Mouse (Mus musculus) midbrain, embryonic 12.5 days (tissue): Measurements from ENCODE around the gene Ermard. TPM values are rescaled to one million over a fixed set of nuclear protein-coding genes. Genes with fewer than 3 reads are reported as not detected.
"Not testable (repeated sequence)": the region's sequence is repeated elsewhere in the genome, so short reads cannot be mapped to it uniquely, and the experiment has no call there.

Experiments used
- ATAC-seq: fragments of 200-750 bp; cut with Nextera tagmentation; 2 replicates; pipeline ENCODE4 v1.8.0; 2017; ENCODE audit warnings: low read depth, moderate TSS enrichment, moderate library complexity; ENCODE audit not compliant: low FRiP score
- H3K27ac ChIP-seq: fragments of 300-500 bp; sonication (generic); replicated peaks from 2 replicates; pipeline ENCODE4 v1.5.1; 2016; ENCODE audit warnings: mild to moderate bottlenecking
- H3K27me3 ChIP-seq: fragments of 300-500 bp; sonication (generic); 2 replicates; pipeline ENCODE4 v1.6.1; 2016; ENCODE audit warnings: mild to moderate bottlenecking
- H3K36me3 ChIP-seq: fragments of 300-500 bp; sonication (generic); 2 replicates; pipeline ENCODE4 v1.6.1; 2016
- H3K4me1 ChIP-seq: fragments of 300-500 bp; sonication (generic); 2 replicates; pipeline ENCODE4 v1.6.1; 2016
- H3K4me2 ChIP-seq: fragments of 300-500 bp; sonication (generic); replicated peaks from 2 replicates; pipeline ENCODE4 v1.6.1; 2016; ENCODE audit warnings: mild to moderate bottlenecking, moderate library complexity
- H3K4me3 ChIP-seq: fragments of 300-500 bp; sonication (generic); 2 replicates; pipeline ENCODE4 v1.5.1; 2016; ENCODE audit warnings: mild to moderate bottlenecking
- H3K9ac ChIP-seq: fragments of 300-500 bp; sonication (generic); replicated peaks from 2 replicates; pipeline ENCODE4 v1.6.1; 2016; ENCODE audit warnings: mild to moderate bottlenecking, moderate library complexity
- H3K9me3 ChIP-seq: fragments of 300-500 bp; sonication (generic); 2 replicates; pipeline ENCODE4 v1.6.1; 2016; ENCODE audit warnings: mild to moderate bottlenecking
- WGBS: fragments of 180-500 bp; shearing (Covaris S2); methylation state at CpG from one replicate; pipeline ENCODE4 v1.1.7; 2016; 5-methylcytosine and 5-hydroxymethylcytosine counted together
- polyA plus RNA-seq: library from polyadenylated mRNA; unstranded; fragments of >200 nt; fragmentation: Nextera tagmentation; extraction: Ambion mirVana; gene quantifications from 2 replicates; pipeline ENCODE4 v1.2.1, GENCODE M21; 2016

Gene Ermard
- polyA plus RNA-seq, result 111 and 115 TPM in 2 replicates

- ATAC-seq, result peak; percentile 98
- not testable (repeated sequence) for H3K27ac ChIP-seq, H3K4me2 ChIP-seq, H3K27me3 ChIP-seq, H3K9ac ChIP-seq, H3K4me1 ChIP-seq, H3K36me3 ChIP-seq, H3K9me3 ChIP-seq
- H3K4me3 ChIP-seq, result 0 out of 2 replicates have a peak within 1 kb of the TSS, but pooled peaks have one; percentile 25
- 1% methylated on average over 16 of the region's 56 CpGs for WGBS
Measured at GRCm38 (mm10) chr17:15041175-15041729, at the start of gene Ermard, which contains the start of the genes Tcte3 and Gm3448. Gene Ermard (plus strand): TSS chr17:15041208. Gene Tcte3 (minus strand): TSS chr17:15041488. Gene Gm3448 (minus strand): TSS chr17:15041537.

GRCm38 (mm10) chr17:14992522-14993138, 48.4 kb upstream of the Ermard start:
- H3K27me3 ChIP-seq, H3K9me3 ChIP-seq: not testable (repeated sequence)

GRCm38 (mm10) chr17:14993139-14993832, 47.7 kb upstream of the Ermard start:
- H3K4me1 ChIP-seq, H3K9ac ChIP-seq, H3K4me3 ChIP-seq, H3K27ac ChIP-seq, H3K36me3 ChIP-seq, H3K9me3 ChIP-seq, H3K27me3 ChIP-seq, H3K4me2 ChIP-seq: not testable (repeated sequence)
- no CpG with 5 or more reads among the region's 47 CpGs for WGBS
- peak; percentile 93 for ATAC-seq

More at GRCm38 (mm10) chr17:14992522-14993138, 48.4 kb upstream of the Ermard start:
- WGBS, result no CpG with 5 or more reads among the region's 98 CpGs
- not testable (repeated sequence) for H3K4me3 ChIP-seq, ATAC-seq, H3K4me2 ChIP-seq, H3K27ac ChIP-seq, H3K36me3 ChIP-seq, H3K4me1 ChIP-seq, H3K9ac ChIP-seq

- H3K36me3 ChIP-seq, H3K9ac ChIP-seq, H3K4me2 ChIP-seq, H3K27me3 ChIP-seq, H3K27ac ChIP-seq, H3K4me3 ChIP-seq, ATAC-seq, H3K9me3 ChIP-seq, H3K4me1 ChIP-seq: not testable (repeated sequence)
- WGBS, result no CpG with 5 or more reads among the region's 5 CpGs
Measured at GRCm38 (mm10) chr17:14994140-14994539, 46.9 kb upstream of the Ermard start.

- ATAC-seq, H3K27me3 ChIP-seq, H3K9ac ChIP-seq, H3K4me3 ChIP-seq, H3K27ac ChIP-seq, H3K36me3 ChIP-seq, H3K4me2 ChIP-seq, H3K4me1 ChIP-seq, H3K9me3 ChIP-seq: not testable (repeated sequence)
- no CpG with 5 or more reads among the region's 4 CpGs for WGBS
Measured at GRCm38 (mm10) chr17:15000047-15000446, 41.0 kb upstream of the Ermard start.

- not testable (repeated sequence) for H3K9me3 ChIP-seq, H3K36me3 ChIP-seq, ATAC-seq, H3K4me3 ChIP-seq, H3K27me3 ChIP-seq, H3K27ac ChIP-seq, H3K4me2 ChIP-seq, H3K9ac ChIP-seq, H3K4me1 ChIP-seq
- no CpG with 5 or more reads among the region's 3 CpGs for WGBS
Measured at GRCm38 (mm10) chr17:15009088-15009487, 31.9 kb upstream of the Ermard start.

GRCm38 (mm10) chr17:15009706-15010413, 31.1 kb upstream of the Ermard start, which contains the start of gene Gm3435:
Gene Gm3435 (plus strand): TSS chr17:15010176.
- not testable (repeated sequence) for H3K36me3 ChIP-seq, H3K27me3 ChIP-seq, H3K4me3 ChIP-seq, H3K9me3 ChIP-seq, H3K27ac ChIP-seq, H3K4me2 ChIP-seq, H3K4me1 ChIP-seq, H3K9ac ChIP-seq
- ATAC-seq, result peak; percentile 99
- no CpG with 5 or more reads among the region's 60 CpGs for WGBS

- H3K4me3 ChIP-seq, H3K9me3 ChIP-seq, H3K9ac ChIP-seq, H3K27me3 ChIP-seq, H3K27ac ChIP-seq, H3K4me2 ChIP-seq, ATAC-seq, H3K4me1 ChIP-seq, H3K36me3 ChIP-seq: not testable (repeated sequence)
- 88% methylated on average over 3 of the region's 3 CpGs for WGBS
Measured at GRCm38 (mm10) chr17:15021503-15022220, 19.3 kb upstream of the Ermard start.

GRCm38 (mm10) chr17:15023878-15024492, 17.0 kb upstream of the Ermard start:
- not testable (repeated sequence) for H3K9ac ChIP-seq, H3K27me3 ChIP-seq, H3K27ac ChIP-seq, H3K4me1 ChIP-seq, H3K36me3 ChIP-seq, H3K4me2 ChIP-seq, H3K4me3 ChIP-seq, H3K9me3 ChIP-seq
- no CpG with 5 or more reads among the region's 97 CpGs for WGBS
- peak; percentile 85 for ATAC-seq

- H3K4me1 ChIP-seq, H3K27ac ChIP-seq, H3K36me3 ChIP-seq, H3K9me3 ChIP-seq, H3K4me2 ChIP-seq, H3K9ac ChIP-seq, H3K27me3 ChIP-seq, H3K4me3 ChIP-seq: not testable (repeated sequence)
- no CpG with 5 or more reads among the region's 48 CpGs for WGBS
- ATAC-seq, result peak; percentile 94
Measured at GRCm38 (mm10) chr17:15024502-15025193, 16.4 kb upstream of the Ermard start.

GRCm38 (mm10) chr17:15025513-15025912, 15.5 kb upstream of the Ermard start:
- not testable (repeated sequence) for H3K4me1 ChIP-seq, H3K4me2 ChIP-seq, H3K9ac ChIP-seq, H3K36me3 ChIP-seq, H3K27me3 ChIP-seq, ATAC-seq, H3K4me3 ChIP-seq, H3K9me3 ChIP-seq, H3K27ac ChIP-seq
- no CpG with 5 or more reads among the region's 6 CpGs for WGBS
